Mouse (Mus musculus) G1E (cell line): Measurements from ENCODE around the gene Slc30a4. TPM values are rescaled to one million over a fixed set of nuclear protein-coding genes. Genes with fewer than 3 reads are reported as not detected.

Experiments
- ATAC-seq: 2 replicates; pipeline ENCODE4 v1.8.0; 2016; ENCODE audit warnings: mild to moderate bottlenecking; ENCODE audit not compliant: insufficient number of reproducible peaks, poor library complexity, low FRiP score, severe bottlenecking; ENCODE audit errors: extremely low read depth
- DNase-seq: peaks from one replicate; pipeline ENCODE4 v3.0.0; 2012; ENCODE audit warnings: low spot score
- H3K27me3 ChIP-seq: 2 replicates; pipeline ENCODE4 v1.6.1; 2012; ENCODE audit warnings: mild to moderate bottlenecking, low read length, inconsistent platforms; ENCODE audit not compliant: insufficient read depth
- H3K36me3 ChIP-seq: replicated peaks from 2 replicates; pipeline ENCODE3; 2012; ENCODE audit warnings: mild to moderate bottlenecking, inconsistent platforms
- H3K4me1 ChIP-seq: 2 replicates; pipeline ENCODE4 v1.6.1; 2012; ENCODE audit warnings: low read depth, low read length, inconsistent platforms, mixed read lengths; ENCODE audit not compliant: insufficient read depth
- H3K4me3 ChIP-seq: 2 replicates; pipeline ENCODE4 v1.5.1; 2012; ENCODE audit warnings: low read depth, mild to moderate bottlenecking, inconsistent platforms, low read length, moderate library complexity, mixed read lengths
- H3K9me3 ChIP-seq: replicated peaks from 2 replicates; pipeline ENCODE4 v1.6.1; 2012; ENCODE audit warnings: inconsistent platforms
- CTCF ChIP-seq: IDR thresholded peaks from 2 replicates; pipeline ENCODE4 v1.5.1; 2012; ENCODE audit warnings: low read depth, low read length, inconsistent platforms, mixed read lengths
- GATA1 ChIP-seq: IDR thresholded peaks from 2 replicates; pipeline ENCODE4 v1.6.1; 2012; ENCODE audit warnings: borderline replicate concordance, low read length, inconsistent platforms, mixed read lengths
- GATA2 ChIP-seq: IDR thresholded peaks from 2 replicates; pipeline ENCODE4 v1.6.1; 2012; ENCODE audit warnings: low read depth, low read length, inconsistent platforms, borderline replicate concordance
- POLR2AphosphoS5 ChIP-seq: IDR thresholded peaks from 2 replicates; pipeline ENCODE4 v1.6.1; 2012; ENCODE audit warnings: low read depth, low read length, inconsistent platforms; ENCODE audit not compliant: insufficient replicate concordance
- TAL1 ChIP-seq: conservative IDR thresholded peaks from 2 replicates; pipeline ENCODE4 v1.6.1; 2012; ENCODE audit warnings: low read depth, low read length, inconsistent platforms, mixed read lengths
- polyA plus RNA-seq: library from polyadenylated mRNA; stranded (reverse); fragments of >175 nt; gene quantifications from 2 replicates; pipeline ENCODE4 v1.2.3, GENCODE M21; 2012
- total RNA-seq, 2 experiments: library from RNA; stranded (forward) in 1 of 2; stranded (reverse) in 1 of 2; fragments of 200-1000 nt in 1 of 2; fragments of >200 nt in 1 of 2; fragmentation: Nextera tagmentation in 1 of 2; gene quantifications; 2 replicates each; pipeline ENCODE4 v1.2.3; 2014 to 2017

Gene Slc30a4
- not detected in 2 replicates for total RNA-seq (2014; fragmentation: Nextera tagmentation)
- total RNA-seq (2017): under 0.01 and 0.11 TPM in 2 replicates
- not detected in 2 replicates for polyA plus RNA-seq

DNA sequence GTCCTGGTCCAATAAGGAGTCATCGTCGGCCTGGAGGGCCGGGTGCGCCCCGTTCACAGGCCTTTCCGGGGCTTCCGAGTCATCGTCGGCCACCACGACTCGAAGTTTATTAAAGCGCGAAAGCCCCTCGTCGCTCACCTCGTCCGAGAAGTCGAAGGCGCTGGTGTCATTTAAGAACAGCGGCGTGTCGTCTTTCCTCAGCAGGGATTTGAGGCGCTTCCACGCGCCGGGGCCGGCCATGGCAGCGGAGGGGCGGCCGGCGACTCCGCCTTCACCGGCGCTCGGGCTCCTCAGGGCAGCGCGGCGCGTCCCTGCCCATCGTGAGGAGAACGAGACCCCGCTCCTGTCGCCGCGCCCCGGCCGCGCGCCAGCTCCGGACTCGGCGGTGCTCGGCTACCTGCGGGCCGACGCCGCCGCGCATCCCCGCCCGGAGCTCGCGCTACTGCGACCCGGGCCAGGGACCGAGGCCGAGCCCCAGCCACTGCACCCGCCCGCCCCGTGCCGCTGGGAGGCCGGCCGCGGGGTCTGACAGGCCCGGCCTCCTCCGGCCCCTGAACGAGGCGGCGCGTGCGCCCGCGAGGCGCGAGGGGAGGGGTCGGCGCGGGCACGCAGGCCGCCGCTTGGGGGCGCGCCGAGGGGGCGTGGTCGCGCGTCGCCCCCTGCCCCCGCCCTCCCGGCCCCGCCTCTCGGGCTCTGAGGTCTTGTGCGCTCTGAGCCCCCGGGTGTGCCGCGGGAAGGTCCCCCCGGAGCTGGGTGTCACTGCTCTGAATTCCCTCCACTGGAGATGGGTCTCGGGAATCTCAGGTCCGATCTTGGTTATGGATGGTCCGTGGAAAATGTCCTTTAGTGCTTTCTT lies at the start of gene Slc30a4:
Gene Slc30a4 (minus strand): TSS at position 483 of the 856 bp plus-strand sequence.
- Histone ChIP-seq H3K4me1 (no peaks in the 10 kb centered on the region), H3K27me3 (no peaks in the 10 kb centered on the region), H3K4me3 (no peak within 1 kb of the TSS), H3K9me3 (peaks cover 5% of the 10 kb centered on the region; the same call in 1 of the 2 replicates), H3K36me3 (no peaks in the 10 kb centered on the region)
- TF ChIP-seq TAL1: no peak
- no peak for TF ChIP-seq CTCF
- TF ChIP-seq GATA2: no peak
- TF ChIP-seq POLR2AphosphoS5: no peak
- no peak for TF ChIP-seq GATA1
- ATAC-seq: no peak
- no peak for DNase-seq

DNA sequence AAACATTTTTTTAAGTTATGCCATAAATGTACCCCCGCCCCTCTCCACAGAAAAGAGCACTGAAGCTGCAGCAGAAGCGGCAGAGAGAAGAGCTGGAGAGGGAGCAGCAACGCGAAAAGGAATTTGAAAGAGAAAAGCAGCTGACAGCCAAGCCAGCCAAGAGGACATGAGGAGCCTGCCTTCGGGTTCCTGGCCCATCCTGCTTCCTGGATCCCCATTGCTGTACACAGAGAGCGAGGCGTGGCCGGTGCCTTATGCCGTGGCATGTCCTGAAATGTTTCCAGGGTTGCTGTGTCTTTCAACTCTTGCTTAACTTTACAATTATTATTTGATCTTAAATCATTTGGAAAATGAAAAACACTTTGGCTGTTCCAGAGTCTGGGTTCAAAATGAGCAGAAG lies 44.0 kb upstream of the Slc30a4 start:
- Histone ChIP-seq H3K4me3 (no peak overlapping the region), H3K4me1 (peaks cover 4% of the 10 kb centered on the region; the same call in 1 of the 2 replicates), H3K36me3 (peaks cover 70% of the 10 kb centered on the region), H3K27me3 (no peaks in the 10 kb centered on the region), H3K9me3 (no peaks in the 10 kb centered on the region)
- TF ChIP-seq CTCF: no peak
- no peak for TF ChIP-seq GATA2
- TF ChIP-seq GATA1: no peak
- no peak for TF ChIP-seq POLR2AphosphoS5
- no peak for TF ChIP-seq TAL1
- DNase-seq: no peak
- no peak for ATAC-seq

DNA sequence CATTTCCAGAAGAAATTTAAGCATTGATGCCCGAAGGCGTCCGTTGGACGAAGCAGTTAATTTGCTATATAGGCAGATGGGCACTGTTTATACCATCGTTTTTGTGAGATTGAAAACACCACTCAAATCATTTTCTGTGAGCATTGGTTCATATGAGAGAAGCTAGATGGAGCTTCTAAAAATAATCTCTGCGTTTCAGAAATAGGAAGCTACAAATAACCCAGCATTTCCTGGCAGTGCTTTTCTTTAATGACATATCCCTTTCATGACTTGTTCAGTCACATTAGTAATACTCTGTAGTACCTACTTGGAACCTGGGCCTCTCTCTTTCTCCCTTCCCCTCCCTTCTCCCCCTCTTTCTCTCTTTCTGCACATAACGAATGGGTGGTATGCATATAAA lies 36.6 kb upstream of the Slc30a4 start:
- no peak for DNase-seq
- TF ChIP-seq CTCF: no peak
- no peak for TF ChIP-seq POLR2AphosphoS5
- TF ChIP-seq TAL1: no peak
- TF ChIP-seq GATA1: no peak
- TF ChIP-seq GATA2: no peak
- Histone ChIP-seq H3K4me3 (peak overlapping the region; percentile 82), H3K27me3 (no peaks in the 10 kb centered on the region), H3K4me1 (peaks cover 16% of the 10 kb centered on the region), H3K9me3 (no peaks in the 10 kb centered on the region), H3K36me3 (peaks cover 25% of the 10 kb centered on the region)
- no peak for ATAC-seq

DNA sequence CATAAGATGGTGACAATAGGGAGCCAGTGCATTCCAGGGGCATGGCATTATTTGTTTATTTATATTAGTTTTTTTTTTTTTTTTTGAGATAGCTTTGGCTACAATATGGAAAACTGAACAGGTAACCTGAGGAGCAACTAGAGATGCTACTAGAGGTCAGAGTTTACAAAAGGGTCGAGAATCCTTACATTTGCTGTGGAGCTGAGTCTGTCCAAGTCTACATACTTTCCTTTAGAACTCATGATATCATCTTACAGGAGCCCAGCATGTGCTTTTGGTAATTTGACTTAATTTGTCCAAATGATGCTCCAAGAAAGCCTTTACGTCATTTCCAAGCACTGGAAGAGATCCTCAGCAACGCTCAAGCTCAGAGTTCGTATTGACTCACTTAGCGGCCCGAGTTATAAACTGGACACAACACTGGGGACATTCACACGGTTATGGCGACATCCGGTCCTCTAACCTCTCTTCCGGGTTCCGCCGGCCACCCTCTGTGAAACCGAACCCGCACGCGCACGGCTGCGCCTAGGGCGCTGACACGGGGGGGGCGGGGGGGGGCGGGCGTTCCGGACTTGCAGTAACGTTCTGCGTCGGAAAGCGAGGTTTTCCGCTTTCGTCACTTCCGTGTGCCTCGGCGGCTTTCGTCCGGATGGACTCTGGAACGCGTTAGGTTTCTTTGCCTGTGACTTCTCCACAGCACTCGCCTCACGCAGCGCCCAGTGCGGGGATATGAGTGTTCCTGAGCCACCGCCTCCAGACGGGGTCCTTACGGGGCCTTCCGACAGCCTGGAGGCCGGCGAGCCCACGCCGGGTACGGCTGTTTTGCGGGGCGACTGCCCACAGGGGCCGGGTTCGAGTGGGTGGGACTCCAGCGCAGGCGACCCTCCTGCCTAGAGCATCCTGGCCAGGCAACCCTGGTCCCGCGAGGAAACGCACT lies 35.7 kb upstream of the Slc30a4 start, which contains the start of gene Bloc1s6:
Gene Bloc1s6 (plus strand): TSS at position 610 of the 937 bp plus-strand sequence.
- H3K36me3 ChIP-seq: peaks cover 18% of the 10 kb centered on the region
- ATAC-seq (peak; percentile 89), DNase-seq (peak; percentile 80)
- TF ChIP-seq GATA2 (no peak), POLR2AphosphoS5 (no peak), CTCF (no peak), GATA1 (no peak), TAL1 (no peak)
- no peaks in the 10 kb centered on the region for H3K27me3 ChIP-seq
- H3K4me1 ChIP-seq: peaks cover 16% of the 10 kb centered on the region
- H3K9me3 ChIP-seq: no peaks in the 10 kb centered on the region
- H3K4me3 ChIP-seq: peak within 1 kb of the TSS; percentile 82

DNA sequence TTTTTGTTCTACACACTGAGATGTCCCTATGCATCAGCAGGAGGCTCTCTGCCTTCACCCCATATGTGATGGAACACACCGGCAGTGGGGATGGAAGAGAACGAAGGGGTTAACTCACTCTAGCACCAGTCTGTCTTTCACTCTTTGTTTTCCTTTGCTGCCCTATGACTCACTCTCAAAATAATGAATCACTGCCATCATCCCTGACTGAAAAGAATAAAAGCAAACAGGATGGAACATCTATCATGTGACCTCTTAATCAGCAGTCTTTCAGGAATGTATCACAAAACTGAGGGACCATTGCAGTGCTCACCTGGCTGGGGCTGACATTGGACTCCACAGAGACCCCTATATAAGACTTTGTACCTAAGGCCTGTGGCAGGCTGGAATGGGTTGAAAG lies 29.0 kb upstream of the Slc30a4 start:
- Histone ChIP-seq H3K9me3 (no peaks in the 10 kb centered on the region), H3K4me3 (no peak overlapping the region), H3K27me3 (0 out of 2 replicates have a peak, but pooled peaks cover 2% of the 10 kb centered on the region), H3K36me3 (no peaks in the 10 kb centered on the region), H3K4me1 (no peaks in the 10 kb centered on the region)
- TF ChIP-seq GATA1 (no peak), POLR2AphosphoS5 (no peak), CTCF (no peak), GATA2 (no peak), TAL1 (no peak)
- no peak for ATAC-seq
- DNase-seq: no peak
